Mouse (Mus musculus): Measurements from ENCODE around the gene Cish.

DNA sequence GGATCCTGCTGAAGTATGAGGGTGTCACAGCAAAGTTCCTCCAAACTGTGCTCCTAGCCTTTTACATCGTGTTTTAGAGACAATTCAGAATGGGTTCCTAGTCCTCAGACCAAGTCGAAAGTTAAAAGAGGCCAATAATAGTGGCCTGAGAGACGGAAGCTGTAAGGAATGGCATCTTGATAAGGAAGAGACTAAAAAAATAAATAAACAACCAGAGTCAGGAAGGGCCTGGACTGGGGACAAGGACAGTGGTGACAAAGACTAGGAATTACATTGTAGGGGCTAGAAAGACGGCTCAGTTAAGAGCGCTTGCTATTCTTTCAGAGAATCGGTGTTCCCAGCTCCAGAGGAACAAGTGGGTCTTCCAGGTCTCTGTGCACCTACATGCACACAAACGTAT lies 6.8 kb downstream of the Cish start:
- TF ChIP-seq POLR2A (IDR thresholded peaks at IDR 0.05; ENCODE audit: extremely low read depth, insufficient read depth, low read length): no peak
- no peak for TF ChIP-seq CTCF (IDR thresholded peaks at IDR 0.05; ENCODE audit: extremely low read depth, insufficient read depth, low read length)
